Mouse (Mus musculus): Measurements from ENCODE around the gene 4931428F04Rik. TPM values are rescaled to one million over a fixed set of nuclear protein-coding genes. Genes with fewer than 3 reads are reported as not detected.
A peak's percentile ranks its signal among the peaks of the same experiment; 100 is the strongest.

4931428F04Rik gene
- polyA plus RNA-seq, 1 experiment from 2014 or later = 0.65 TPM

DNA sequence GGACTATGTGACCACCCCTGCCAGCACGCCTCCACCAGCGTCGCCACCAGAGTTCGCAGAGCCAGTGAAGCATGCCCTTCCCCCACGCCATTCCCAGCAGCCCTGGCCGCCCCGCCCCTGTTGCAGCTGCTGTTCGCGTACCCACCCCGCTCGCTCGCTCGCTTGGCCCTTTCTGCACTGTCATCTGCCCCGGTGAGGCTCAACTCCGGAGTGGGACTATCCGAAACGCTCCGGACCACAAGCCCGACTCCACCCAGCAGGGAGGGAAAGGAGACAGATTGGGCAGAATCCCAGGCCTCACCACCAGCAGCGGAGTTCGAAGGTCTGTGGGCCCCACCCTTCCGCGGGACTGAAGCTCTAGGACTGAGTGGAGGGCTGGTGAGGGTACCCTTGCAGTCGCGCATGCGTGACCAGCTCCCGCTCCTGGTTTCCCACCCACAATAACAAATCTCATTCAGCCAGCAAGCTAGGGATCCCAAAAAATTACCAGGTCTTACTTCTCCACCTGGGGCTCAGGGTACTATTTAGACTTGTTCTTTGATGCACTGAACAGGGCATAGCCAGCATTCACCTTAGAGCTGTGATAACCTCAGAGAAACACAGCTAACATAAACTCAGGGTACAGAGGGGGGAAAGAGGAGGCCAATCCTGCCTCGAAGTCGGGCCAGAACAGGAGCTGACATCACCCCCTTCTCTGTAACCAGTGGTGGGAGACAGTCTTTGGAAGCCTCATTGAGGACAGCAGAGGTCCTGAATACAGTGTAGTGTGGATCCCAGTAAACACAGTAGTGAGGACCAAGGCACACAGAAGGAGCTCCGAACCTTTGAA, 13.2 kb downstream of the 4931428F04Rik start:
- peak overlapping the region; percentile 30 for H3K9ac ChIP-seq (replicated peaks)
- 5% methylated on average over 30 of the region's 30 CpGs for WGBS (ENCODE audit: insufficient replicate concordance)
- H3K36me3 ChIP-seq (replicated peaks; ENCODE audit: insufficient read depth, low read length) = no peaks in the 10 kb centered on the region
- H3K27me3 ChIP-seq (ENCODE audit: insufficient read depth, low read length) = peaks cover 80% of the 10 kb centered on the region
- no peak overlapping the region for H3K27ac ChIP-seq (ENCODE audit: low read depth)
- H3K4me2 ChIP-seq (ENCODE audit: low read depth, low read length) = peak overlapping the region; percentile 70
- H3K4me3 ChIP-seq (ENCODE audit: low read depth, low read length) = peak overlapping the region; percentile 36
- peak; percentile 58 for ATAC-seq
- DNase-seq = peak; percentile 66
- no peaks in the 10 kb centered on the region for H3K9me3 ChIP-seq (ENCODE audit: low read length)
- TF ChIP-seq CTCF (IDR thresholded peaks at IDR 0.05; ENCODE audit: low read depth) (no peak), EP300 (IDR thresholded peaks at IDR 0.05; ENCODE audit: low read depth) (no peak)
- peaks cover 16% of the 10 kb centered on the region for H3K4me1 ChIP-seq (ENCODE audit: insufficient read depth)

DNA sequence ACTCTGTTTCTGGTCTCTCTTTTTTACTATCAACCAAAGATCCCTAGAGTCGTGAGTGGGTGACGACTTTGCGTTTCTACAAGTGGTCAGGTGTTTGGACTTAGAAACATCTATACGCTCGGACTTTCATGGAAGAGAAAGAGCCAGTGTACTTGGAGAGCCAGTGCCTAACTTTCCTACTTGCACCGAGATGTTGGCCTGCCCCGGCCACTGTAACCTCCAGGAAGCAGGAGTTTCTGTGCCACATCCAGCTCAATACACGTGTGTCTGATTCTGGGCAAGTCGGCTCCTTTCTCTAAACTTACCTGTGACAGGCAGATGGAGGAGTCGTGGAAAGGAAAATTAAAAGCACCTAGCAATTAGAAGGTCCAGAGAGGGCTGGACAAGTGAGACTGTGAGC, 13.8 kb downstream of the 4931428F04Rik start, which contains the start of gene Nol3:
Gene Nol3 (plus strand): TSS at position 301 of the 400 bp plus-strand sequence.
- 9% methylated on average over 10 of the region's 10 CpGs for WGBS (ENCODE audit: insufficient replicate concordance)
- H3K9ac ChIP-seq (replicated peaks) = peak within 1 kb of the TSS; percentile 30

DNA sequence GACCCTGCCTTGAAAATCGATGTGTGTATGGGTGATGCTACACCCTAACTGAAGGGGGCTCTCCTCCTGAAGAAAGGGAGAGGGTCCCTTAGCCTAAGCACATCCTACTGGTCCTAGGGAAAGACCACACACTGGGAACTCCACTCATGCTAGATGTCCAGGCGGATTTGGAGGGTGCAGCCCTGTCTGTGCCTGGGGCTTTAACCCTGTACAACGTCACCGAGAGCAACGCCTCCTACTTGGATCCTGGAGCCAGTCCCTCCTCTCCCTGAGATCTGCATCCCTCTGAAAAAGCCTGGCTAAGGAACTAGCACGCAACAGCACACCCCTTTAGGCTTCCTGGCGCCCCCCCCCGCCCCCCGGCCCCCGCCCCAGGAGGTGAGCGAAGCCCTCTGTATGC, 14.3 kb downstream of the 4931428F04Rik start:
- Histone ChIP-seq H3K4me3 (ENCODE audit: low read depth, low read length) (no peak overlapping the region), H3K4me2 (ENCODE audit: low read depth, low read length) (no peak overlapping the region), H3K9me3 (ENCODE audit: low read length) (no peaks in the 10 kb centered on the region), H3K36me3 (replicated peaks; ENCODE audit: insufficient read depth, low read length) (no peaks in the 10 kb centered on the region), H3K27me3 (ENCODE audit: insufficient read depth, low read length) (peaks cover 91% of the 10 kb centered on the region), H3K9ac (replicated peaks) (no peak overlapping the region), H3K27ac (ENCODE audit: low read depth) (no peak overlapping the region), H3K4me1 (ENCODE audit: insufficient read depth) (peaks cover 16% of the 10 kb centered on the region)
- no peak for ATAC-seq
- no peak for DNase-seq
- 15% methylated on average over 11 of the region's 11 CpGs for WGBS (ENCODE audit: insufficient replicate concordance)
- TF ChIP-seq EP300 (IDR thresholded peaks at IDR 0.05; ENCODE audit: low read depth) (no peak), CTCF (IDR thresholded peaks at IDR 0.05; ENCODE audit: low read depth) (no peak)

More for the DNA sequence above, 13.8 kb downstream of the 4931428F04Rik start, which contains the start of gene Nol3:
- no peak for TF ChIP-seq EP300 (IDR thresholded peaks at IDR 0.05; ENCODE audit: low read depth)
- no peak for TF ChIP-seq CTCF (IDR thresholded peaks at IDR 0.05; ENCODE audit: low read depth)
- Histone ChIP-seq H3K4me3 (ENCODE audit: low read depth, low read length) (peak within 1 kb of the TSS; percentile 36), H3K4me1 (ENCODE audit: insufficient read depth) (peaks cover 16% of the 10 kb centered on the region), H3K36me3 (replicated peaks; ENCODE audit: insufficient read depth, low read length) (no peaks in the 10 kb centered on the region), H3K27ac (ENCODE audit: low read depth) (no peak within 1 kb of the TSS), H3K4me2 (ENCODE audit: low read depth, low read length) (peak within 1 kb of the TSS; percentile 70), H3K27me3 (ENCODE audit: insufficient read depth, low read length) (peaks cover 86% of the 10 kb centered on the region), H3K9me3 (ENCODE audit: low read length) (no peaks in the 10 kb centered on the region)
- no peak for DNase-seq
- ATAC-seq = no peak

DNA sequence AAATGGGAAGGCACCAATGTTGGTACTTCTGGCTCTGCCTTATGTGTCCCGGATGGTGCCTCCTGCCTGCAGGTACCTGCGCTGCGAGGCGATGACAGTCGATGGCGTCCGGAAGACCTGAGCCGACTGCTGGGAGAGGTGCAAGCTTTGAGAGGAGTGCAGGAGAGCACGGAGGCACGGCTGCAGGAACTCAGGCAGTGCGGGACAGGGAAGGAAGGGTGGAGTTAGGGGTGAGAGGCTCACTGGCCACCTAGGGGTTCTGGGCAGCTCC, 18.8 kb downstream of the 4931428F04Rik start:
- Histone ChIP-seq H3K36me3 (replicated peaks; ENCODE audit: insufficient read depth, low read length) (no peaks in the 10 kb centered on the region), H3K9ac (replicated peaks) (no peak overlapping the region), H3K4me2 (ENCODE audit: low read depth, low read length) (no peak overlapping the region), H3K4me1 (ENCODE audit: insufficient read depth) (peaks cover 17% of the 10 kb centered on the region), H3K27me3 (ENCODE audit: insufficient read depth, low read length) (peaks cover 85% of the 10 kb centered on the region), H3K9me3 (ENCODE audit: low read length) (no peaks in the 10 kb centered on the region), H3K27ac (ENCODE audit: low read depth) (no peak overlapping the region), H3K4me3 (ENCODE audit: low read depth, low read length) (no peak overlapping the region)
- TF ChIP-seq EP300 (IDR thresholded peaks at IDR 0.05; ENCODE audit: low read depth) (no peak), CTCF (IDR thresholded peaks at IDR 0.05; ENCODE audit: low read depth) (0 out of 2 replicates have a peak, but pooled peaks have one; percentile 6)
- DNase-seq (no peak), ATAC-seq (no peak)
- WGBS (ENCODE audit: insufficient replicate concordance) = 4% methylated on average over 11 of the region's 11 CpGs

DNA sequence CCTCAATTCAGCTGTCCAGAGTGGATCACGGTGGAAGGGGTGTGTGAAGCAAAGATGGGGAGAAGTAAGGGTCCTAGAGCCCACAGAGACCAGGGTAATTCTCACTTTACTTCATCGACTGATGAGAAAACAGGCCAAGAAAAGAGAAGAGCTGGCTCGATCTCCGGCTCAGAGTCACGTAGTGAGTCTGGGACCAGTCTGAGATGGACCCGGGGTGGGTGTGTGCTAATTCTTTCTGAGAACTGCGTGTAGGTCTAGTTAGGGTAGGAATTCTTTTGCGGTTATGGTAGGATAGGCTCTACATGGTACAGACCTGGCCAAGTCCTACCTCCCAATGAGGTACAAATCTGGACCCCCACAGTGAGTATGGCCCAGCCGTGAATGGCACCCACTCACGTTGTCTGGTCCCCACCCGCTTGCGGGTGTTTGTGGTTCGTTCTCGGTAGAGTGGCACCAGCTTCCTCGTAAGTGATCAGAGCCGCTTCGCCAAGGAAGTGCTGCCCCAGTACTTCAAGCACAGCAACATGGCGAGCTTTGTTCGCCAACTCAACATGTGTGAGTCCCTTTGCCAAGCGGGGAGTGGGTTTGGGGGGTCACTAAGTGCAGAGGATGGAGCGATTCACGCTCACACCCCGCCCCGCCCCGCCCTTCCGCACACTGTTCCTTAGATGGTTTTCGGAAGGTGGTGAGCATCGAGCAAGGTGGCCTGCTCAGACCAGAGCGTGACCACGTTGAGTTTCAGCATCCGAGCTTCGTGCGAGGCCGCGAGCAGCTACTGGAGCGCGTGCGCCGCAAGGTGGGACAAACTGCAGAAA, 19.4 kb downstream of the 4931428F04Rik start:
- Histone ChIP-seq H3K9me3 (ENCODE audit: low read length) (no peaks in the 10 kb centered on the region), H3K4me2 (ENCODE audit: low read depth, low read length) (peak overlapping the region; percentile 76; the same call in 1 of the 2 replicates), H3K27me3 (ENCODE audit: insufficient read depth, low read length) (peaks cover 80% of the 10 kb centered on the region), H3K27ac (ENCODE audit: low read depth) (no peak overlapping the region), H3K4me3 (ENCODE audit: low read depth, low read length) (peak overlapping the region; percentile 42), H3K36me3 (replicated peaks; ENCODE audit: insufficient read depth, low read length) (no peaks in the 10 kb centered on the region), H3K9ac (replicated peaks) (no peak overlapping the region), H3K4me1 (ENCODE audit: insufficient read depth) (peaks cover 19% of the 10 kb centered on the region)
- 6% methylated on average over 39 of the region's 39 CpGs for WGBS (ENCODE audit: insufficient replicate concordance)
- ATAC-seq (no peak), DNase-seq (no peak)
- TF ChIP-seq EP300 (IDR thresholded peaks at IDR 0.05; ENCODE audit: low read depth) = no peak
- no peak for TF ChIP-seq CTCF (IDR thresholded peaks at IDR 0.05; ENCODE audit: low read depth)

DNA sequence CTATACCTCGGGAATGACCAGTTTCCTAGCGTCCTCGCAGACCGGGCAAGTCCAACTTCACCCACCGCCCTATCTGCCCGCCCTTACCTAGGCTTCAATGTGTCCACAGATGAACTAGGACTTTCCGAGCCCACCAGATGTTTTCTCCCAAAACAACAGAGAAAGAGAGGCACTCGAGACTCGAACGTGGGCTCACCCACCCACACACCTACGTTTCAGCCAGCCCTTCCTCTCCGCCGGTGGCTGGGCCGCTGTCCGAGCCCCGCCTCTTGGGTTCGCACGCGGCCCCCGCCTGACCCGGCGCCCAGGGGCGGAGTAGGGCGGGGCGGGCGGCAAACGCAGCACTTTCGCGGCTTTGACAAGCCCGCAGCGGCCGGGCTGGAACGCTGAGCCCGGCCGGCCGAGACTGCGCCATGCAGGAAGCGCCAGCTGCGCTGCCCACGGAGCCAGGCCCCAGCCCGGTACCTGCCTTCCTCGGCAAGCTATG, 20.2 kb downstream of the 4931428F04Rik start, which contains the start of gene Hsf4:
Gene Hsf4 (plus strand): TSS at position 341 of the 487 bp plus-strand sequence.
- peak within 1 kb of the TSS; percentile 76 for H3K4me2 ChIP-seq (ENCODE audit: low read depth, low read length)
- peak within 1 kb of the TSS; percentile 30; the same call in 1 of the 2 replicates for H3K9ac ChIP-seq (replicated peaks)
- peak within 1 kb of the TSS; percentile 42 for H3K4me3 ChIP-seq (ENCODE audit: low read depth, low read length)
- peaks cover 71% of the 10 kb centered on the region for H3K27me3 ChIP-seq (ENCODE audit: insufficient read depth, low read length)
- peak; percentile 49 for DNase-seq
- WGBS (ENCODE audit: insufficient replicate concordance) = 1% methylated on average over 40 of the region's 42 CpGs
- H3K27ac ChIP-seq (ENCODE audit: low read depth) = no peak within 1 kb of the TSS
- no peak for TF ChIP-seq EP300 (IDR thresholded peaks at IDR 0.05; ENCODE audit: low read depth)
- no peaks in the 10 kb centered on the region for H3K9me3 ChIP-seq (ENCODE audit: low read length)
- peaks cover 26% of the 10 kb centered on the region for H3K4me1 ChIP-seq (ENCODE audit: insufficient read depth)
- H3K36me3 ChIP-seq (replicated peaks; ENCODE audit: insufficient read depth, low read length) = no peaks in the 10 kb centered on the region
- peak; percentile 58 for ATAC-seq

Measured in liver, postnatal 0 days (tissue).